Mouse (Mus musculus) myocyte (in vitro differentiated cells): ENCODE data around the gene Pbx1. TPM values are rescaled to one million over a fixed set of nuclear protein-coding genes. Genes with fewer than 3 reads are reported as not detected.

Experiments
- H3K27me3 ChIP-seq: one replicate; pipeline ENCODE4 v1.6.1; 2011; ENCODE audit not compliant: control insufficient read depth, insufficient read depth, insufficient read length
- H3K36me3 ChIP-seq: one replicate; pipeline ENCODE4 v1.6.1; 2011; ENCODE audit not compliant: control insufficient read depth, insufficient read depth
- H3K4me2 ChIP-seq: one replicate; pipeline ENCODE4 v1.6.1; 2011; ENCODE audit warnings: low read depth, control low read depth
- H3K4me3 ChIP-seq: one replicate; pipeline ENCODE4 v1.5.1; 2011; ENCODE audit warnings: mild to moderate bottlenecking, control low read depth, moderate library complexity
- H3K79me2 ChIP-seq: one replicate; pipeline ENCODE4 v1.6.1; 2011; ENCODE audit not compliant: control insufficient read depth, insufficient read depth
- H3ac ChIP-seq: one replicate; pipeline ENCODE4 v1.6.1; 2011; ENCODE audit not compliant: control insufficient read depth, insufficient read length
- CEBPB ChIP-seq: IDR thresholded peaks from 2 replicates; pipeline ENCODE4 v1.6.1; 2011; ENCODE audit warnings: mild to moderate bottlenecking, moderate library complexity; ENCODE audit not compliant: poor library complexity, insufficient read depth, severe bottlenecking
- E2F4 ChIP-seq: IDR thresholded peaks from one replicate; pipeline ENCODE4 v1.6.1; 2011; ENCODE audit warnings: mild to moderate bottlenecking, control low read depth, moderate library complexity; ENCODE audit not compliant: insufficient read depth
- MAX ChIP-seq: IDR thresholded peaks from one replicate; pipeline ENCODE4 v1.6.1; 2011; ENCODE audit warnings: low read depth, mild to moderate bottlenecking, control low read depth
- MYOD1 ChIP-seq, 3 experiments: IDR thresholded peaks; one replicate each; pipeline ENCODE4 v1.6.1; 2011; ENCODE audit warnings: control low read depth in 2 of 3, low read depth in 2 of 3, mild to moderate bottlenecking in 2 of 3, moderate library complexity in 1 of 3; ENCODE audit not compliant: insufficient read length in 2 of 3, control insufficient read depth in 1 of 3
- MYOG ChIP-seq, 3 experiments: IDR thresholded peaks; one replicate each; pipeline ENCODE4 v1.6.1; 2011; ENCODE audit warnings: control low read depth in 2 of 3, low read depth in 2 of 3, mild to moderate bottlenecking in 2 of 3; ENCODE audit not compliant: insufficient read length in 2 of 3, control insufficient read depth in 1 of 3, insufficient read depth in 1 of 3
- POLR2A ChIP-seq: IDR thresholded peaks from one replicate; pipeline ENCODE4 v1.6.1; 2011; ENCODE audit warnings: low read depth, mild to moderate bottlenecking, control low read depth, moderate library complexity; ENCODE audit not compliant: insufficient read length
- POLR2AphosphoS2 ChIP-seq: IDR thresholded peaks from one replicate; pipeline ENCODE4 v1.6.1; 2011; ENCODE audit warnings: low read depth, control low read depth; ENCODE audit not compliant: insufficient read length
- REST ChIP-seq: IDR thresholded peaks from one replicate; pipeline ENCODE4 v1.6.1; 2011; ENCODE audit warnings: mild to moderate bottlenecking, control low read depth, moderate library complexity; ENCODE audit not compliant: insufficient read depth, insufficient read length
- SRF ChIP-seq: IDR thresholded peaks from one replicate; pipeline ENCODE4 v1.6.1; 2011; ENCODE audit warnings: low read depth; ENCODE audit not compliant: control insufficient read depth, insufficient read length
- TCF12 ChIP-seq: IDR thresholded peaks from one replicate; pipeline ENCODE4 v1.6.1; 2011; ENCODE audit warnings: mild to moderate bottlenecking, control low read depth; ENCODE audit not compliant: poor library complexity, insufficient read depth, severe bottlenecking
- TCF3 ChIP-seq: IDR thresholded peaks from one replicate; pipeline ENCODE4 v1.6.1; 2011; ENCODE audit warnings: low read depth, control low read depth; ENCODE audit not compliant: insufficient read length
- USF1 ChIP-seq: IDR thresholded peaks from one replicate; pipeline ENCODE4 v1.6.1; 2011; ENCODE audit warnings: low read depth, mild to moderate bottlenecking, control low read depth, moderate library complexity
- polyA plus RNA-seq: library from polyadenylated mRNA; unstranded; fragments of >200 nt; fragmentation: generic; extraction: Trizol; gene quantifications from one replicate; pipeline ENCODE4 v1.2.1, GENCODE M21; 2012; ENCODE audit warnings: missing spikeins

Gene Pbx1
- polyA plus RNA-seq, 1 experiment = 11.4 TPM

- no peaks in the 10 kb centered on the region for H3K36me3 ChIP-seq
- TF ChIP-seq TCF12 (no peak), SRF (no peak), MYOG (IDR thresholded peaks at IDR 0.05; ENCODE audit: control insufficient read depth in 1 of 3, insufficient read depth in 1 of 3, insufficient read length in 2 of 3, low read depth in 2 of 3) (no peak), E2F4 (no peak), CEBPB (no peak), MAX (no peak), POLR2A (no peak), USF1 (no peak), REST (no peak), POLR2AphosphoS2 (no peak), MYOD1 (IDR thresholded peaks at IDR 0.05; ENCODE audit: control insufficient read depth in 1 of 3, insufficient read length in 2 of 3, low read depth in 2 of 3) (no peak), TCF3 (no peak)
Measured at GRCm38 (mm10) chr1:168243068-168243467, 189.0 kb downstream of the Pbx1 start.

GRCm38 (mm10) chr1:168241316-168241715, 190.8 kb downstream of the Pbx1 start:
- Histone ChIP-seq H3K36me3 (no peaks in the 10 kb centered on the region), H3K4me2 (no peak overlapping the region), H3ac (no peak overlapping the region), H3K79me2 (no peaks in the 10 kb centered on the region), H3K27me3 (no peaks in the 10 kb centered on the region), H3K4me3 (no peak overlapping the region)
- TF ChIP-seq SRF (no peak), MYOD1 (IDR thresholded peaks at IDR 0.05; ENCODE audit: control insufficient read depth in 1 of 3, insufficient read length in 2 of 3, low read depth in 2 of 3) (no peak), MYOG (IDR thresholded peaks at IDR 0.05; ENCODE audit: control insufficient read depth in 1 of 3, insufficient read depth in 1 of 3, insufficient read length in 2 of 3, low read depth in 2 of 3) (no peak)

More at GRCm38 (mm10) chr1:168243068-168243467, 189.0 kb downstream of the Pbx1 start:
- Histone ChIP-seq H3K79me2 (no peaks in the 10 kb centered on the region), H3K27me3 (no peaks in the 10 kb centered on the region), H3K4me3 (no peak overlapping the region), H3K4me2 (no peak overlapping the region), H3ac (no peak overlapping the region)

GRCm38 (mm10) chr1:168240846-168241245, 191.2 kb downstream of the Pbx1 start:
- no peaks in the 10 kb centered on the region for H3K36me3 ChIP-seq
- no peak overlapping the region for H3K4me2 ChIP-seq
- no peak overlapping the region for H3ac ChIP-seq
- H3K4me3 ChIP-seq = no peak overlapping the region
- H3K27me3 ChIP-seq = no peaks in the 10 kb centered on the region
- TF ChIP-seq TCF12 (no peak), USF1 (no peak), REST (no peak), MYOG (IDR thresholded peaks at IDR 0.05; ENCODE audit: control insufficient read depth in 1 of 3, insufficient read depth in 1 of 3, insufficient read length in 2 of 3, low read depth in 2 of 3) (no peak), CEBPB (no peak), SRF (no peak), MYOD1 (IDR thresholded peaks at IDR 0.05; ENCODE audit: control insufficient read depth in 1 of 3, insufficient read length in 2 of 3, low read depth in 2 of 3) (no peak), E2F4 (no peak), POLR2A (no peak), TCF3 (no peak), MAX (no peak), POLR2AphosphoS2 (no peak)
- H3K79me2 ChIP-seq = no peaks in the 10 kb centered on the region

GRCm38 (mm10) chr1:168240386-168240785, 191.7 kb downstream of the Pbx1 start:
- H3ac ChIP-seq = no peak overlapping the region
- no peak overlapping the region for H3K4me2 ChIP-seq
- H3K79me2 ChIP-seq = no peaks in the 10 kb centered on the region
- no peaks in the 10 kb centered on the region for H3K27me3 ChIP-seq
- no peaks in the 10 kb centered on the region for H3K36me3 ChIP-seq
- TF ChIP-seq POLR2A = no peak
- no peak for TF ChIP-seq MYOG (IDR thresholded peaks at IDR 0.05; ENCODE audit: control insufficient read depth in 1 of 3, insufficient read depth in 1 of 3, insufficient read length in 2 of 3, low read depth in 2 of 3)
- no peak for TF ChIP-seq MAX
- no peak for TF ChIP-seq SRF
- TF ChIP-seq USF1 = no peak
- no peak for TF ChIP-seq CEBPB
- TF ChIP-seq REST = no peak
- no peak for TF ChIP-seq E2F4
- TF ChIP-seq TCF12 = no peak
- TF ChIP-seq TCF3 = no peak
- no peak for TF ChIP-seq POLR2AphosphoS2
- no peak for TF ChIP-seq MYOD1 (IDR thresholded peaks at IDR 0.05; ENCODE audit: control insufficient read depth in 1 of 3, insufficient read length in 2 of 3, low read depth in 2 of 3)
- no peak overlapping the region for H3K4me3 ChIP-seq

GRCm38 (mm10) chr1:168236101-168236500, 196.0 kb downstream of the Pbx1 start:
- TF ChIP-seq MYOD1 (IDR thresholded peaks at IDR 0.05; ENCODE audit: control insufficient read depth in 1 of 3, insufficient read length in 2 of 3, low read depth in 2 of 3) (no peak), TCF12 (no peak), CEBPB (no peak), TCF3 (no peak), MYOG (IDR thresholded peaks at IDR 0.05; ENCODE audit: control insufficient read depth in 1 of 3, insufficient read depth in 1 of 3, insufficient read length in 2 of 3, low read depth in 2 of 3) (no peak), POLR2AphosphoS2 (no peak), USF1 (no peak), E2F4 (no peak), POLR2A (no peak), REST (no peak), SRF (no peak), MAX (no peak)
- H3K4me3 ChIP-seq = no peak overlapping the region

More at GRCm38 (mm10) chr1:168236101-168236500, 196.0 kb downstream of the Pbx1 start:
- no peaks in the 10 kb centered on the region for H3K36me3 ChIP-seq
- no peak overlapping the region for H3K4me2 ChIP-seq
- no peak overlapping the region for H3ac ChIP-seq
- no peaks in the 10 kb centered on the region for H3K27me3 ChIP-seq
- no peaks in the 10 kb centered on the region for H3K79me2 ChIP-seq
